Mouse (Mus musculus) hindlimb bud, embryonic 11.5 days (tissue): ENCODE data around the gene Mapt.
"Not testable (repeated sequence)": the region's sequence is repeated elsewhere in the genome, so short reads cannot be mapped to it uniquely, and the experiment has no call there.

Experiments
- DNase-seq: peaks from one replicate; pipeline ENCODE4 v3.0.0-alpha.2; 2012; ENCODE audit warnings: low read depth, low spot score; ENCODE audit errors: extremely low spot score

Mapt gene

DNA sequence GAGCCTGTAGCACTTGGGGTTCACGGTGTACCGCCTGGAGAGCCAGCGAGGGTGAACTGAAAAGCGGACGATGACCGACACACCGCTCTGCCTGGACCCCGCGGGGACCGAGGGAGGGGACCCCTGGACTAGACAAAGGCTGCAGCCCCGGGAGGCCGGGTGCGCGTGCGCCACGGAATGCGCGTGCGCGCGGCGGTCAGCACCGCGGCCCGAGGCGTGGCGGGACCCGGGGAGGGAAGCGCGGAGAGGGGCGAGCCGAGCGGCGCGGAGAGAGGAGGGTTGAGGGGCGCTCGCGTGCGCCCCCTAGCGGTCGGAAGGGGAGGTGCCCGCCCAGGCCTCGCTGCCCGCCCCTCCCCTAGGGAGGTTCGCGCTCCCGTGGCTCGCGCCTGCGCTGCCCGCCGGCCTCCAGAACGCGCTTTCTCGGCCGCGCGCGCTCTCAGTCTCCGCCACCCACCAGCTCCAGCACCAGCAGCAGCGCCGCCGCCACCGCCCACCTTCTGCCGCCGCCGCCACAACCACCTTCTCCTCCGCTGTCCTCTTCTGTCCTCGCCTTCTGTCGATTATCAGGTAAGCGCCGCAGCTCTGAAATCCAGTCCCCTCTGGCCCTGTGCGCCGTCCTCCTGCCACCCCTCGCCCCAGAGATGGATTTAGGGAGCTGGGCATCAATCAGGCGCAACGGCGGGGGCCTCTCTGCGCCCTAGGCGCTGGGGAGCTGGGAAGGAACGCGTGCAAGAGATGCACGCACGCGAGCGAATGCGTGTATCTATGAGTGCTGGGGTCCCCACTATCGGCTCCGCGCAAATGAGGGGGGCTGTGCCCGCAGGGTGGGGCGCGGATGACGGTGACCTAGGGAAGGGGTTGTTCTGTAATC is at the start of gene Mapt:
Gene Mapt (plus strand): TSS at position 350 of the 871 bp plus-strand sequence.
- peak; percentile 58 for DNase-seq

DNA sequence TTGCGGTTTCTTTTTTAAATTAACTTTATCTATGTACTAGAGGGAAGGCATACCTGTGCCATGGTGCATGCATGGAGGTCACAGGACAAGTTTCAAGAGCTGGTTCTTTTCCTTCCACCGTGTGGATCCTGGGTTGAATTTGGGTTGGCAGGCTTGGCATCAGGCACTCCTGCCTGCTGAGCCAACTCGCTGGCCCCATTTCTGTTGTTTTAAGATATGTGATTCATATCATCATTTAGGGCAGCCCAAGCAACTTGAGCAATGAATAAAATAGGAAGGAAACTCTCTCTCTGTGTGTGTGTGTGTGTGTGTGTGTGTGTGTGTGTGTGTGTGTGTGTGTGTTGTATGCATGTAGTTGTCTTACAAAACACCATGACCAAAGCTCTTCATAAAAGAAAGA is 49.0 kb upstream of the Mapt start:
- DNase-seq, result no peak

DNA sequence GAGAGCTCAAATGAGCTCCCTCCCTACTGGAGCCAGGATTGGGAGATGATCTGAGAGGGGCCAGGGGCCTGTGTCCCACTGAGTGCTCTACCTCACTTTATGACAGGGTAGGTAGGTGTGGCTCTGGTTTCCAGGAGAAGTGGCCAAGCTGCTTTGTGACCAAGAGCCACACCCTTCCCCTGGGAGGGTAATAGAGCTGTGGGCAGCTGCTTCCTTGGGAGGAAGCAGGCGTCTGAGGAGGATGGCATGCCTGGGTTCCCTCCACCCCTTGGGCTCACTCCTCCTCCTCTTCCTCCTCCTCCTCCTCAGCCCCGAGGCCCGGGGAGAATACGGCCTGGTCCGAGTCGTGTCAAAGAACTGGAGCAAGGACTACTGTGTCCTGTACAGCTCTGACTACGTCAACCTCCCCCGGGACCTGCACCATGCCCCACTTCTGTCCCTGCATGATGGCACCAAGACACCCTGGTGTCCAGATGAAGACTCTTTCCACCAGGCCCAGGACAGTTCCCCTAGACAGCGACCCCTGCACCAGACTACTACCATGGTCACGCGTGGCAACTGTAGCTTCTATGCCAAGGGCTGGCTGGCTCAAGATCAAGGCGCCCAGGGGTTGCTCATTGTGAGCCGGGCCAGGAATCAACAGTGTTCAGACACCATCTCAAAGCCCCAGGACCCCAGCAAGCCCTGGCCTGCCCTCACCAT is 44.9 kb upstream of the Mapt start, which contains the start of gene Sppl2c:
Gene Sppl2c (plus strand): TSS at position 193 of the 702 bp plus-strand sequence.
- no peak for DNase-seq

DNA sequence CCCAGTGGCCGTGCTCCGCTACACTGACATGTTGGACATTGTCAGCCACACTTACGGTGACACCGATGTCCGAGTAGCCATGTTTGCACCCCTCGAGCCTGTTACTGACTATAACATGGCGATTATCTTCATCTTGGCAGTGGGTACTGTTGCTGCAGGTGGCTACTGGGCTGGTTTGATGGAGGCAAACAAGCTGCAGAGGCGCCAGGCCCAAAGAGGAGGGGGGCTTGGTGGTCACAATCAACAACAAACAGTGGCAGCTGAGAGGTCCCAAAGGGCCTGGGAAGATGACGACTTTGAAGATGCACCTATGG is 44.4 kb upstream of the Mapt start:
- no peak for DNase-seq

DNA sequence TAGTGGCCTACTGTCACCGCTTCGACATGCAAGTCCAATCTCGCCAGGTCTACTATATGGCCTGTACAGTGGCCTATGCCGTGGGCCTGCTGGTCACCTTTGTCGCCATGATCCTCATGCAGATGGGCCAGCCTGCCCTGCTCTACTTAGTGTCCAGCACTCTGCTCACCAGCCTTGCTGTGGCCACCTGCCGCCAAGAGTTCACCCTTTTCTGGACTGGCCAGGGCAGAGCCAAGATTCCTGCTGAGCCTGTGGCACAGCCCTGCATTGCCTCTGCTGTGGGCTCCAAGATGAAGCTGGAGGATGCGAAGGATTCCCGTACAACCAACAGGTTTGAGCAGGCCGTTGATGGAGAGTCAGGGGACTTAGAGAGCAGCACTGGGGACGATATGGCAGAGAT is 43.4 kb upstream of the Mapt start:
- no peak for DNase-seq

DNA sequence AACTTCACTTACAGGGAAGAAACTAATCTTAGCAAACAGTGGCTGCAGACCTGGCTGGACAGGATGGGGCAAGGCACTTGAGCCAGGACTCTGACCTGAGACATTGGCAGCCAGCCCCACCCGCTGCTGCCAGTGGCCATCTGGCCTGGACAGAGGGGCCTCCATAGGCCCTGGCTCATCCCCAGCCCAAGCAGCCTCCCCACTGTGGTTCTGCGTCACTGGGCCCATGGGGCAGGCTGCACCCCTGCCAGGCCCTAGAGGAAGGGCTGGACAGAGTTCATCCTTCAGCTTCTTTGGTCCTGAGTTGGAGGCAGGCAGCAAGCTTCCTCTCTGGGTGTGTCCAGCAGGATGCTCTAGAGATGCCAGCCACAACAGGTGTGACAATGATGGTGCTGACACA is 41.2 kb upstream of the Mapt start:
- DNase-seq, result no peak

DNA sequence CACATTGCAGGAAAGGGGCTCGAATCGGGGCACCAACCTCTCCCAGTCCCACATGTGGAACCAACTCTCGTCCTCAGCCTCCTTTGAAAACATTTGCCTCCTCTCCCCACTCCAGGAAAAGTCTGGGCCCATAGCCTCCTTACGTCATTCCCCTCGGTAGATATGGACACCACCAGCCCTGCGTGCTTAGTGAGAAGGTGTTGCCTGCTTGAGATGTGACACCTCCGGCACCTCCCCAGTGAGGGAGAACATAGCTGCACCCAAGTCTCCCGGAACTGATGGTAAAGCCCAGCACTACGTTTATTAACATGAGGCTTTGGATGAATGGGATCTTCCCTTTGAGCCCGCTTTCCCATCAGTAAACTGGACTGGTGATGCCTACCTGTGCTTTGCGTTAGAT is 35.8 kb upstream of the Mapt start:
- no peak for DNase-seq

DNA sequence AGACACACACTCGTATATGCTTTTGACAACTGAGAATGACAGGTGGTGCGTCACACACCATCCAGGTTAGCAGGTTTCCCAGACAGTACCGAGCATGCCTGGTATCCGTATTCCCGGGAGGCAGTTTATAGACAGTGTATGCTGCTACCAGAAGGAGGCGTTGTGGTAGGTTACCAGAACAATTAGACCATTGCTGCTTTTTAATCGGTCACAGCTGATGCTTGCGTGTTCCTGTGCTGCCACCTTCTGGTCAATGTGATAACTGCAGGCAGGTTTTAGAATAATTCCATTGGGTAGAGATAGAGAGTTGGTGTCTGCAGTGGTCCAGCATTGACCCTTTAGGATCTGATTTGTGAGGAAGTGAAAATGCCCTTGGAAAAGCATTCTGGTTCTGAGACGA is 35.4 kb upstream of the Mapt start:
- peak; percentile 95 for DNase-seq

DNA sequence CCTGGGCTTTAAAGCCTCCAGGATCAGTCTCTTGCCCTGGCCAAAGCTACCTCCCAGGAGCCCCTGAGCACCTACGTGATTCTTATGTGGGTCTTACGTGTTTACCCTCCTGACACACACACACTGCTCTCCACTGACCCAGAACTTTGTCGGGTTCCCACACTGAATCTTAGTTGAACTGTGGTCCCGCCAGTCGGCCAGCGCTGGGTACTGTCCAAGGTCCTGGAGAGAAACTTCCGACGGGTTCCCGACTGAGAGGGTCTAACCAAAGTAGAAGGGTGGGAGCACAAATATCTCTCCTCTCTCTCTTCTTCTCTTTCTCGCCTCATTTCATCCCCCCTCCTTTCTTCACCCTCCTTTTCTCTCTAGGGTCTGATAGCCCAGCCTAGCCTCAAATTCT is 33.3 kb upstream of the Mapt start:
- DNase-seq, result peak; percentile 3

DNA sequence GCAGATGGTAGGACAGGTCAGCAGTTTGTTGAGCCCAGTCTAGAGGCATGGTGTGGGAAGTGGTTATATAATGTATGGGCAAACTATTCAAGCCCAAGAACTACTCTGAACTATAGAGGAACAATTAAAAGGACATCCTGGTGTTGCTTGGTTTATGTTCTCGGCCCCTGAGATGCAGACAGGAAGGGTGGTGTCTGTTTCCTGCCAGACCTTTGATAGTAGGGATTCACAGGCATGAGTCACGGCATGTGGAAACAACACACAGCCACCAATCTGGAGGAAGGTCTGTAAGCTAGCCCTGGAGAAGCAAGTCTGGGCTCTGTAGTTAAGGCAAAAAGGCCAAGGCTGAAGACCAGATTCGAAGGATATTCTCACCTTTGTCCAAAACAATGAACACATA is 27.9 kb upstream of the Mapt start:
- DNase-seq, result no peak

DNA sequence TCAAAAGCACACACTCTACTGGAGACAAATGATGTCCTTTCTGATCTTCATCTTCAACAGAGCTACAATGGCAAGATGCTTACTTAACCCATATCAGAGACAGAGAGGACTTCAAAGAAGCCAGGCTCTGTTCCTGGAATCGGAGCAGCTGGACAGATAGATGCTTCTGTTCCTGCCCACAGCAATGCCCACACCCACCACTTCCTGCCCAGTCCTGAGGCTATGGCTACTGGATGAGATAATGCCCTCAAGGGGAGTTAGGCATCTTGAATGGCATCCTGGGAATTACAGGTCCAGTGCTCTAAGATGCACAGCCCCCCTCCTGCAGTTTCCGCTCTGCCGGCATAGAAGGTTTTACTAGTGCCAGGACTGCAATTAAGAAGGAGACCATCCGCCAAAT is 24.6 kb upstream of the Mapt start:
- no peak for DNase-seq

DNA sequence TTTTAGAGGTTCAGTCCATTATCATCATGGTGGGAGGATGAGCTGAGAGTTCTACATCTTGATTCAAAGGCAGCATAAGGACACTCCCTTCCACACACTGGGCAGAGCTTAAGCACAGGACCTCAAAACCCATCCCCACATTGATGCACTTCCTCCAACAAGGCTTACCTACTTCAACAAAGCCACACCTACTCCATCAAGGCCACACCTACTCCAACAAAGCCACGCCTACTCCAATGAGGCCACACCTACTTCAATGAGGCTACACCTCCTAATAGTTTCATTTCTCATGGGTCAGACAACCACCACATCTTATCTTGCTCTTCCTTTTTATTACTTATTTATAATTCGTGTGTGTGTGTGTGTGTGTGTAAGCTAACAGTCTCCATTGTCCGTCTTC is 22.1 kb upstream of the Mapt start:
- DNase-seq, result no peak

DNA sequence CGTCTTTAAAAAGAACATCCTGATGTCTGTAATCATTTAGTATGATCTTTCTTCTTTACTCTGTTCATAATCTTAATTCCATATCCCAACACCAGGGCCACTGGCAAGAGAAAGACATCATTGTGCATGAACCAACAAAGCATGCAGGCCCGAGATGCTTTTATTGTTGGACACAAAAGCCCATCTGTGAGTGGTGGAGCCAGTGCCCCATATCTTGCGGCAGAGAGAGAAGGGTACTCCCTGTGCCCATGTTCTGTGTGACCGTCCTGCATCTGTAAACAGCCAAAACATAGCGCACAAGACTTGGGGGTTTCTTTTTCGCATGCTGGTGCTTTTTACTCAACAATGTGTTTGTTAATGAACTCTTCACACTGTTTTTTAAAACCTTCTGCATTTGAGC is 19.9 kb upstream of the Mapt start:
- no peak for DNase-seq

DNA sequence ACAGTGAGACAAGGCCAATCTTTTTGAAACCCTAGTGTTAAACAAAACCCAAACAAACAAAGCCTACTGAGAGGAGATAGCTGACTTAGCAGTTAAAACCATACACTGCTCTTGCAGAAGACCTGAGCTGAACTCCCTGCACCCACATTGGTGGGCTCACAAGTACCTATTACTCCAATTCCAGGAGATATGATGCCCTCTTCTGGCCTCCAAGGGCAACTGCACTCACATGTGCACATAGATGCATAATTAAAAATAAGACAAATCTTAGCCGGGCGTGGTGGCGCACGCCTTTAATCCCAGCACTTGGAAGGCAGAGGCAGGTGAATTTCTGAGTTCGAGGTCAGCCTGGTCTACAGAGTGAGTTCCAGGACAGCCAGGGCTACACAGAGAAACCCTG is 17.1 kb upstream of the Mapt start:
- not testable (repeated sequence) for DNase-seq

DNA sequence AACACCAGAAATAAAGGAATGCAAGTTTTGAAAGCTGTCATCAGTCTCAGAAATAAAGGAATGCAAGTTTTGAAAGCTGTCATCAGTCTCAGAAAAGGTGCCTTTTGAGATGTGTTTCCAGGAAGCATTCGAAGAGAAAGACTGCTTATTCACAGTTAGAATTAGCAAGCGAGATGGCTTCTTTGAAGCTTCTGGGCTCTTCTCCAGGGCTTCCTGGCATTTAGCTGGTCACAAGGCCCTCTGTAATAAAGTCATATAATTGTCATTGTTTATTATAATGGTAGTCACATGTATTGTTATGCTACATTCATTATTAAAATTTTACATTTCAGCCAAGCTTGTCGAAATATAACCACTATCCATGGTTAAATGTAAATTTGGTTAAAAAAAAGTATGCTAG is 13.1 kb upstream of the Mapt start:
- no peak for DNase-seq

DNA sequence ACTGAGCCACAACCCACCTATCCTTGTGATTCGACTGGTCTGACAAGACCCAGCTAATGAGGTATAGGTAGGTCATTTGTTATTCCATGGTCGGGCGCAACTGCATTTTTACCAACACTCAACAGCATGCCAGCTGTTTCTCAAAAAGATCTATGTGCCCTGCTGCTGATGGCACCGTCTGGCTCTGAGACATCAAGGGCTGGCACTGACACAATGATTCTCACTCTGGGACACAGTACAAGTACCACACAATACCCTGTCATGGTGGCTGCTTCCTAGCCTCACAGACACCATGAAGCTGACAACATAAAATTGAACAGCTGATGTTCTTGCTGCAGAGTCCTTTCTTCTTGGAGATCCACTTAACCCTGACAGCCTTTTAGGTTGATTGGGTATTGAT is 10.9 kb upstream of the Mapt start:
- no peak for DNase-seq

DNA sequence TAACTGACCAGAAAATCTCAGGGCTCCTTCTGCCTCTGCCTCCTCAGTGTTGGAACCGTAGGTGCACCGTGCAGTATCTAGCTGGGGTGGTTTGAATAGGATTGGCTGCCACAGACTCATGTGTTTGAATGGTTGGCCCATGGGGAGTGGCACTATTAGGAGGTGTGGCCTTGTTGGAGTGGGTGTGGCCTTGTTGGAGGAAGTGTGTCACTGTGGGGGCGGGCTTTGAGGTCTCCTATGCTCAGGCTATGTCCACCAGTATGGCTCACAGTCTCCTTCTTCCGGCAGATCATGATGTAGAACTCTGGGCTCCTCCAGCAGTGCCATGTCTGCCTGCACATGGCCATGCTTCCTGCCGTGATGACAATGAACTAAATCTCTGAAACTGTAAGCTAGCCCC is 9.4 kb upstream of the Mapt start:
- DNase-seq, result no peak

DNA sequence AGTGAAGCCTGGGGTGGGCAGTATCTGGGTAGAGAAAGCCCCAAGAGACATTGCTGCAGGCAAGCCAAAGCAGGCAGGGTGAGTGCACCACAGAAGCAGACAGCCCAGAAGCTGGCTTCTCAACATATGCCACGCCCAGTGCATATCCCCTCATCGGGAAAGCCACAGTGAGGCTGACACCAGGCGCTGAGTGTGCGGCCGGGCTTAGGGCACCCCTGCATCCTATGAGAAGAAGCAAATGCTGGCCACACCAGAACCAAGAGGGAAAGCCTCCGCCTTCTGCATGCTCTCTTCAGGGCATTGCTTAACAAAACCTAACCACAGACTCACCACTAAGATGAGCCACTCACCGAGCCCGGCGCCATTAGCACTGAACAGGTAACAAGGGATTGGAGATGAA is 7.9 kb upstream of the Mapt start:
- DNase-seq, result no peak

DNA sequence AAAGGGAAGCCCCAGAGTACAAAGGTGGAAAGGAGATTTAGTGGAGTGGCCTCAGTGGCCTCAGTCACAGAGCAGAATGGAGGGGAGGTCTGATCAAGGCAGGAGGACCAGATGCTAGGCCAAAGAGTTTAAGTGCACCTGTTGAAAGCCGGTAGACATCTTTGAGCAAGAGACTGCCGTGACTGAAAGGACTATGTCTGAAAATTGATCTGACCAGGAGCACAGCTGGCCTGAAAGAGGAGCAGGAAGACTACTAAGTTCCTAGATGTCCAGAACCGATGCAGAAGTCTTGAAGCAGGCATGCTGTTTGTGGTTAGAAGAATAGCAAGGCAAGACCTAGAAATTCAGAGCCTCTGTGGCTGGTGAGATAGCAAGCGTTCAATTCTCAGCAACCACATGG is 1.8 kb upstream of the Mapt start:
- no peak for DNase-seq

DNA sequence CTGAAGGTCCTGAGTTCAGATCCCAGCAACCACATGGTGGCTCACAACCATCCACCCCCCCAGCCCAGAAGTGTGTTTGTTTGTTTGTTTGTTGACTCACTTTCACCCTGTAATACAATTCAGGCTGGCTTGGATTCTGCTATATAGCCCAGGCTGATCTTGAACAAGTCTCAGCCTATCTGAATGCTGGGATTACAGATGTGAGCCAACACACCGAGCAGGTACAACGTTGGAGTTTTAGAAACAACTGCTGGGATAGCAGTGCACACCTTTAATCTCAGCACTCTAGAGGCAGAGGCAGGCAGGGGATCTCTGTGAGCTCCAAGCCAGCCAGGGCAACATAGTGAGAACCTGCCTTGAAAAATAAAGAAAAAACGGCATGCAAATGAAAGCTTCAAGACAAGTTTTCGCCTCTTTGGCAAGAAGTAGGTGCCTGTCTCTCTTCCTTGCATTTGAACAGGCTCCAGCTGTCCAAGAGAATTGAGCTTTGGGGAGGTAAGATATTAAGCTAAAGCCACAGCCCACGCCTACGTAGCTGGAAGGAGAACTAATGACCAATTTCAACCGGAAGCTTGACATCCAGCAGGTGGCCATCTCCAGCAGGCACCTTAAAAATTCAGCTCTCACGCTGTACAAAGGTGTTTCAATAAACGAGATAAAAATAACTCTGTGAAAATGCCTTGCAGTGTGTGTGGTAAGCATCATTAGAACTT is 968 bp upstream of the Mapt start:
- no peak for DNase-seq

DNA sequence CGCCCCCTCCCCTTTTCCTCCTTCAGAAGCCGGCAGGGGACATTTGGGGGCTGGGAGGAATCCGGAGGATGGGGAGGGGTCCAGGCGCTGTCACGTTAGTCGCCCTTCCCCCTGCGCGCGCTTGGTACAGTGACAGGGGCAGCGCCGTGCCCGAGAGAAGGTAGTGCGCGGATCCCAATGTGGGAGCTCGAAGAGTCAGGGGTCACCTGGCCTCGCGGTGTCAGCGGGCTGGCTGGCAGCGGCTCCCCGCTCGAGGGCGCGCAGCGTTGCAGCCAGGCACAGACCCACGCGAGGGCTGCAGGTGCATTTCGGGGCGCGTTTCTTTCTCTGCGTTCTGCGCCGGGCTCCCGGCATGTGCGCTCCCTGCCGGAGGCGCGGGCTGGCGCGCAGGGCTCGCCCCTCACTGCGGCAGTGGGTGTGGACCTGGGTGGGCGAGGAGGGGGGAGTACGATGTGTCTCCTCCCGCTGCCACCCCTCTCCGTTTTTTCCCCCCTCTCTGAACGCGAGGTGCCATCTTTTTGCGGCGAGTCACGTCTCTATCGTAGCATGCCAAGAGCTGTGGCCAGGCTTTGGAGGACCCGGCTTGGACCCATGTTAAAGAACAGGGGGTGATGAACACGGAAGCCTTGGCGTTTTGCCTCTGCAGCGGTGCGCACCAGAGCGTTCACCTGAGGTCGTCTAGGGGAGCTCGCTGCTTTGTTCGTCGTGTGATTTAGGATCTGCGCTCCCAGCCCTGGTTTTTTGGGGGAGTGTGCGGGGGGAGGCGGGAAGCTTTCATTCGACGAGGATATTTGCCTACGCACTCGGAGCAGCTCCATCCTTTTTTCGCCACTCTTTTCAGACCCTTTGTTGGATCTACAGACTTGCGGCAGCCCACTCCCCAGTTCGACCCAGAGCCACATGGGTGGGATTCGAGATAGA is 1.2 kb downstream of the Mapt start:
- no peak for DNase-seq
